Mouse (Mus musculus) fibroblast of lung, adult 2 months (primary cell): Measurements from ENCODE around the gene Cox8b.
"Not testable (repeated sequence)": the region's sequence is repeated elsewhere in the genome, so short reads cannot be mapped to it uniquely, and the experiment has no call there.

ENCODE experiments used
- DNase-seq: peaks from one replicate; pipeline ENCODE4 v3.0.0-alpha.2; 2011; ENCODE audit warnings: low read depth

Cox8b gene

DNA sequence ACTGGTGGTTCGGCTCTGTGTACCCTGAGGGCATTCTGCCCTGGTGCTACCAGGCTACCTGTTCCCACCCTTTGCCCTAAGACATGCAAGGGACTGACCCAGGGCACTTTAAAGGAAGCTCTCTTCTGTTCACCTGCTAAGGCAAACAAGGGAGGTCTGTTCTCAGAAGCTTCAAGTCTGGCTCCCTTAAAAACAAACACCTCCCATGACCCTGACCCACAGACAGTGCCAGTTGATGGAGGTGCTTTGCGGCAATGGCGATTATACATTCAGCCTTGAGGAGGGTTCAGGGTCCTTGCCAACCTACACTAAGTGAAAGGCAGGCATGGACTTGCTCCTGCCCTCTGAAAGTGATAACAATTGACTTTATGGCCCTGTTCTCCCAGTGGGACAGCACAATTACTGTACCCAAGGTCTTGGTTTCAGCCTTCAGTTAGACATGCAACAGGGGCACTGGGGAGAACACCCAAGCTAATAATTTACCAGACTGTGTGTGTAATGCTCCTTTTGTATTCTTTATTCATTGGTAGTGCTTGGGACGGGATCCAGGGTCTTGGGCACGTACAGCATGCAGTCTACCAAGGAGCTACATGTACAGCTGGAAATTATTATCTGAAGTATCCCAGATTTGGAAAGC, 12.7 kb upstream of the Cox8b start:
- DNase-seq, result no peak

GRCm38 (mm10) chr7:140912293-140912692, 12.0 kb upstream of the Cox8b start:
- no peak for DNase-seq

DNA sequence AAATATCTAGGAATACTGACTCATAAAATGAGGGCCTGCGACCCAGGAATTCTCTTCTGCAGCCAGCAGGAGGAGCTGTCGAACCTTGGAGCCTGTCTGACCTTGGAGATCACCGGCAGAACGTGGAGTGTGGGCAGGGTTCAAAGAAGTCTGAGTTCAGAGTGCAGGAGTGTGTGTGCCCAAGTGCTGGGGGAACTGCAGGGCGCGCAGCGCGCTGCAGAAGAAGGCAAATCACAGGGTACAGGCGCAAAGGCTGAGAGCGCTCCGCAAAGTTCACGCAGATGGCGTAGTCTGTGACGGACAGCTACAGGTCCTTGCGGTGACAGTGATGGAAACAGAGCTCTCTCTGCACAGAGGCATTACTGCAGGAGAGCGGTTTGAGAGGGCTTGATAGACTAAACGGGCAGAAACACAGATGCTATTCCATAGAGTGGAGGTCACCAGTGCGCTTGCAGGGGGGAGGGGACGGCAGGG, 8.4 kb upstream of the Cox8b start:
- peak; percentile 37 for DNase-seq

GRCm38 (mm10) chr7:140908181-140908580, 7.9 kb upstream of the Cox8b start:
- no peak for DNase-seq

DNA sequence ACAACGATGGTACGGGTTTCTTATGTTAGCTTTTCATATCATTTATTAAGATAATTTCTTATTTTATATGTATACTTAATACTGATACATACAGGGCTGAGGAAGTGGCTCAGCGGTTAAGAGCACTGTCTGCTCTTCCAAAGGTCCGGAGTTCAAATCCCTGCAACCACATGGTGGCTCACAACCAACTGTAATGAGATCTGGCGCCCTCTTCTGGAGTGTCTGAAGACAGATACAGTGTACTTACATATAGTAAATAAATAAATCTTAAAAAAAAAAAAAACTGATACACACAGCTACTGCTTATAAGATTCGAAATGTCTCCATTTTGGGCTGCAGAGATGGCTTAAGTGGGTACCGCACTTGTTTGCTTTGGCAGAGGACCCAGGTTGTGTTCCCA, 7.5 kb upstream of the Cox8b start:
- no peak for DNase-seq

GRCm38 (mm10) chr7:140907131-140907530, 6.9 kb upstream of the Cox8b start:
- DNase-seq, result no peak

GRCm38 (mm10) chr7:140905642-140906081, 5.4 kb upstream of the Cox8b start:
- no peak for DNase-seq

DNA sequence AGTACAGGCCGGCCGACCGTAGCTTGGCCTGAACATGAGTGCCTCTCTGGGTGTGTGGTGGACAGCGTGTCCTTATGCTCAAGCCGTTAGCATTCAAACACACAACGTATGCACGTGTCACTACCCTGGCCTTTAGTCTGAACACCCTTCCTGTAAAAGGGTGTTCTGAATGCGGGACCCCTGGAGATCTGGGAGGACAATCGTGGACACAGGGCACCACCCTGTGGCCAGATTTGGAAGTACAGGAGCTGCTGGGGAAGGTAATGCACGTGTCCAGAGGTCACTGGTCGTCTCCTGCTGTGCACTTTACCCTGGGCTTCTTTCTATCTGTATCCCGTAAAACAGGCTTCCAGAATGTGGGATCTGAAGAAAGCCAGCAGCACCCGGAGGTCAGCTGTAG, 3.0 kb upstream of the Cox8b start:
- DNase-seq, result no peak

- DNase-seq, result no peak
Measured at GRCm38 (mm10) chr7:140902036-140902875, 2.0 kb upstream of the Cox8b start.

DNA sequence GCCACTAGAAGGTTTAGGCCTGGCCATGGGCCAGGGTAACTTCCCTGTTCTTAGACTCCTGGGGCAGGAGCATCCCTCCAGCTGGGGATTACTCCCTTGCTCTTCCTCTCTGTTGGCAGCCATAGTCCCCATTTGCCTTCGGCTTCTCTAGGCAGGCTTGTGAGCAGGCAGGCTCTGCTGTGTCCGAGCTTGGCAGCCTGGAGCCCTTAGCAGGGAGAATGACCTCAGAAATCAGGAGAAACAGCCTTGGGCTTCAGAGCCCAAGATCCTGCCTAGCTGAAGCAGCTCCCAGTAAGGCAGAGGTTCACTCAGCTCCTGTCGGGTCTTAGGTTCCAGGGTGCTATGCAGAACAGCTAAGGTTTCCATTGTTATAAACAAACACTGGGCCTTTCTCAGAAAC, 1.1 kb downstream of the Cox8b start:
- no peak for DNase-seq

DNA sequence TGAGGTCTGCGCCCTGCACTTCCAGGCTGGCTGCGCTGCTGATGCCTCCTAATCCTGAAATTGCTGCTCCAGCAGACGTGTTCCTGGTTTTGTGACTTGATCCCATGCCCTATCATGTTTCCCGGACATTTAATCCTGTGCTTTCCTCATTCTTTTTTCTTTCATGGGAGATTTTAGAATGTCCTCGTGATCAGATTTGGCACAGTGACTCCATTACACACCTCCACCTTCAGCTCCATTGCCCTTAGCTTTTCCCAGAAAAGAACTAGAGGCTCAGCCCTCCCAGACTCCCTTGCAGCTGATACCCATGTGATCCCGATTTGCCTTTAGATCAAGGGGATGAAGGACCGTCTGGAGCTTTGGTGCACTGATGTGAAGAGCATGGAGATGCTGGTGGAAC, 2.4 kb downstream of the Cox8b start:
- no peak for DNase-seq

DNA sequence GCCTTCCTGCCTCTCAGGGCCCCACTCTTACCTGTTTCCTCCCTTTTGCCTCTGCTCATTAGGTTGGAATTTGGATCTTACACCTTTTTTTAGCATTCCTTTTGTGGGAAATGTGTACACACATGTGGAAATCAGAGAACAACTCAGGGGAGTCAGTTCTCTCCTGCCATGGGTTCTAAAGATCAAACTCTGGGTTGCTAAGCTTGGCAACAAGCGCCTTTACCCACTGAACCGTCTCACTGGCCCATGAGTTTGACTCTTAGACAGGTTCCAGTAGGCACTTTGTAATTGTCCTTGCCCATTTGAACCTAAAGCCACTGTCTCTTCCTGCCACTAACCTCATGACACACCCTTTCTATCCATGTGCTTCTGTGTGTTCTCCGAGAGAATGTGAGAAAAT, 5.6 kb downstream of the Cox8b start:
- no peak for DNase-seq

GRCm38 (mm10) chr7:140894031-140894430, 6.2 kb downstream of the Cox8b start:
- DNase-seq, result no peak

DNA sequence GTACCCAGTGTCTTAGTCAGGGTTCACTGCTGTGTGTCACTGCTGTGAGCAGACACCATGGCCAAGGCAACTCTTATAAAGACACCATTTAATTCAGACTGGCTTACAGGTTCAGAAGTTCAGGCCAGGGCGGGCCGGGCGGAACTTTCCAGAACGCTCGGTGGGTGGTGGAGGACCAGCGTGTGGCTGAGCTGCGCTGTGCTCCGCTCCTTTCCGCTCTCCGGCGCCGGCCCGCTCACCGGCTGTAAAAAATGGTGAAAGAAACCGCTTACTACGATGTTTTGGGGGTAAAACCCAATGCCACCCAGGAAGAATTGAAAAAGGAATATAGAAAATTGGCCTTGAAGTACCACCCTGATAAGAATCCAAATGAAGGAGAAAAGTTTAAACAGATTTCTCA, 9.6 kb downstream of the Cox8b start:
- DNase-seq, result not testable (repeated sequence)

DNA sequence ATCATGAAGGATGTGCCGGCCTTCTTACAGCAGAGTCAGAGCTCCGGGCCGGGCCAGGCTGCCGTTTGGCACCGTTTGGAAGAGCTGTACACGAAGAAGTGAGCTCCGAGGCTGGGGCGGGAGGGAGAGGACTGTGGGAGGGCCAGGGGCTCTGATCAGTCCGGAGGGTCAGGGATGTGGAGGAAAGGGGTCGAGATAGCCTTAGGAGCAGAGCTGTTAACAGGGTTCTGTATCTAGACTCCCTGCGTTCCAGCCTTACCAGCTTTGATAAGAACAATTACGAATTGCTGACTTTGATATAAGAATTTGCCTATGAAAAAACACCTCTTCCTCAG, 17.8 kb downstream of the Cox8b start:
- no peak for DNase-seq

- peak; percentile 78 for DNase-seq
Measured at GRCm38 (mm10) chr7:140881696-140882468, 18.4 kb downstream of the Cox8b start, which contains the start of the genes Psmd13 and Sirt3. Gene Psmd13, plus strand, starts transcription at chr7:140881968. Gene Sirt3, minus strand, starts transcription at chr7:140882309.

- DNase-seq, result no peak
Measured at GRCm38 (mm10) chr7:140880865-140881515, 19.3 kb downstream of the Cox8b start.

DNA sequence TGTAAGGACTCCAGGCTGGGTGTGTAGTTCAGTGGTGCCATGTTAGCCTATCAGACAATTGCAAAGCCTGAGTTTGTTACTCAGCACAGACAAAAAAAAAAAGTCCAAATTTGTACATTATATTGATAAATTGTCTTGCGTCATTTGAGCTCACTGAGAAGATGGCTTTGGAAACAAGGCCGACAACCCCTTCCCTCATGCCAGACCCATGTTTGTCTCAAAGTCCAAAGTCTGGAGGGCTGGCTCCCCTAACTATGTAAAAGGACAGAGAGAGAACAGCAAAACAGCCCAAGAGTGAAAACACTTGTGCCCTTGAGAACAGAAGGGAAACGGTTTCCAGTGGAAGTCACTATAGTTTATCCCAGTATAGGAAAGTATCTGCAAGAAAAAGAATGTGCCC, 19.8 kb downstream of the Cox8b start:
- DNase-seq, result no peak

DNA sequence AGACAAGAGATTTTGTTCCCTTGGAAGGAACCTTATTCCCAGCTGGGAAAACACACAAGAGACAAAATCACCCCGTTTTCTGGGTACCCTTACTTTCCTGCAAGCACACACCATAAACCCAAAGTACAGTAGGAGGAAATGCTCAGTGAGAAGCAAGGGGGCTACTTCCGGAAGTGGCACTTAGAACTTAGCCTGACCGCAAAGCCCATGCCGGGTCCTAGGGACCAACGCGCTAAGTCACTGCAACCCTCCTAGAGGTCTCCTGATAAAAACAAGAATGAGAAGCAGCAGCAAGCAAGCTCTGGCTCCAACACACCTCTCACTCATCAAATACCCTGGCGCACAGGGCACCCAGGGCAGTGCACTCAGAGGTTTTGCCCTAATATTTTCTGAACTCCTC, 20.9 kb downstream of the Cox8b start:
- DNase-seq, result no peak

- no peak for DNase-seq
Measured at GRCm38 (mm10) chr7:140877364-140877763, 22.9 kb downstream of the Cox8b start.

DNA sequence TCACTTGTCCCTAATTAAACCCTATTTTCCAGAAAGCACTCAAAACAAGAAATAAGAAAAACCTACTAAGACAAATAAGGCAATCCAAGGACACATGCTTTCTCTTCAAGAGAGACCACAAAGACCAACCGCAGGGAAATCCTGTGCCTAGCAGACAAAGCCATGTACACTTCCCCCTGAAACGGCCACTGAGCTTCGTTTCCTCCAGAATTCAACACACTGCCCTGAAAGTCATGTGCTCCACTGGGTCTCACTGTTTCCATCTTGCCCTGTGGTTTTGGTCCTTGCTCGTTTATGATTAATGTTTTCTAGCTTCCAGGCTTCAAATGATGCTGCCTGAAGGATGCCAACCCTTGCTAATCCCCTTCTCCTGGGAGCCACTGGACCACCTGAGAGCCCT, 26.0 kb downstream of the Cox8b start:
- DNase-seq, result no peak

DNA sequence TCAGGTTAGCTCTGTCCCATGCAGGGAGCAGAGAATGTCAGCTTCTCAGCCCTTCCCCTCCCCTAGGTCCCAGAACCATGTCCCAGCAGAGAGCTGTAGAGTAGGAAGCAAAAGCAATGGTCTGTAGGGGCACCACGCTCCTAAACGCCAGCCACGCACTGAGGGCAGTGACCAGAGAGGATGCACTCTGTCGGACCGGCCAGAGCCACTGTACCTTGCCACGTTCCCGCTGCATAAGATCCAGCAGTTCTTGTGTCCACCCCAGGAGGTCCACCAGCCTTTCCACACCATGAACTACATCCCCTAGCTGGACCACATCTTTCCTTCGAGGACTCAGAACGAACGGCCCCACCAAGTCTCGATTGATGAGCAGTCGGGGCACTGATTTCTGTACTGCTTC, 35.5 kb downstream of the Cox8b start:
- no peak for DNase-seq
